Mouse (Mus musculus) lung, adult 2 months (tissue): ENCODE results near the gene Cd72. TPM values are rescaled to one million over a fixed set of nuclear protein-coding genes. Genes with fewer than 3 reads are reported as not detected.
"Not testable (repeated sequence)": the region's sequence is repeated elsewhere in the genome, so short reads cannot be mapped to it uniquely, and the experiment has no call there.

ENCODE experiments used
- DNase-seq: peaks from one replicate; pipeline ENCODE4 v3.0.0; 2022
- H3K4me1 ChIP-seq: fragments of 200-500 bp; 2 replicates; pipeline ENCODE4 v1.6.1; 2011; ENCODE audit warnings: low read length; ENCODE audit not compliant: control insufficient read depth, insufficient read depth
- H3K4me3 ChIP-seq: fragments of 200-500 bp; replicated peaks from 2 replicates; pipeline ENCODE3; 2011; ENCODE audit warnings: low read depth, mild to moderate bottlenecking, control low read depth, low read length; ENCODE audit errors: extremely low read depth
- CTCF ChIP-seq: fragments of 200-500 bp; IDR thresholded peaks from 2 replicates; pipeline ENCODE4 v1.5.1; 2011; ENCODE audit warnings: mild to moderate bottlenecking, low read length, control low read depth; ENCODE audit not compliant: insufficient read depth
- POLR2A ChIP-seq: fragments of 200-500 bp; IDR thresholded peaks from 2 replicates; pipeline ENCODE4 v1.6.1; 2011; ENCODE audit warnings: low read depth, mild to moderate bottlenecking, control low read depth, low read length, borderline replicate concordance; ENCODE audit errors: extremely low read depth
- WGBS: fragments of 180-500 bp; shearing (Covaris S2); methylation state at CpG from one replicate; pipeline ENCODE4 v1.1.7; 2018; 5-methylcytosine and 5-hydroxymethylcytosine counted together
- polyA plus RNA-seq: library from polyadenylated mRNA; depleted of rRNA; stranded (reverse); fragments of >200 nt; gene quantifications from 2 replicates; pipeline ENCODE4 v1.2.3, GENCODE M21; 2012

Gene Cd72
- polyA plus RNA-seq, 1 experiment = 6.2 TPM

GRCm38 (mm10) chr4:43493186-43493845, 38.9 kb upstream of the Cd72 start:
- H3K4me3 ChIP-seq = peak overlapping the region; percentile 93
- peak; percentile 90 for TF ChIP-seq POLR2A
- no peak for TF ChIP-seq CTCF
- WGBS = under 1% methylated on average over 47 of the region's 47 CpGs
- peaks cover 5% of the 10 kb centered on the region; the same call in 1 of the 2 replicates for H3K4me1 ChIP-seq
- DNase-seq = peak; percentile 97

- H3K4me3 ChIP-seq = peak within 1 kb of the TSS; percentile 93
- WGBS = under 1% methylated on average over 25 of the region's 25 CpGs
- peaks cover 5% of the 10 kb centered on the region; the same call in 1 of the 2 replicates for H3K4me1 ChIP-seq
- TF ChIP-seq CTCF (no peak), POLR2A (no peak)
- DNase-seq = peak; percentile 83
Observed at GRCm38 (mm10) chr4:43492821-43493185, 38.4 kb upstream of the Cd72 start, which contains the start of gene Ccdc107. TSS of gene Ccdc107 (plus strand) at chr4:43492900.

- peak overlapping the region; percentile 42 for H3K4me3 ChIP-seq
- H3K4me1 ChIP-seq = peaks cover 5% of the 10 kb centered on the region; the same call in 1 of the 2 replicates
- 33% methylated on average over 12 of the region's 12 CpGs for WGBS
- no peak for DNase-seq
- TF ChIP-seq POLR2A = no peak
- TF ChIP-seq CTCF = no peak
Observed at GRCm38 (mm10) chr4:43492101-43492820, 37.8 kb upstream of the Cd72 start.

- H3K4me1 ChIP-seq = peaks cover 5% of the 10 kb centered on the region; the same call in 1 of the 2 replicates
- DNase-seq = peak; percentile 44
- WGBS = 63% methylated on average over 5 of the region's 5 CpGs
- no peak overlapping the region for H3K4me3 ChIP-seq
- TF ChIP-seq POLR2A (no peak), CTCF (no peak)
Observed at GRCm38 (mm10) chr4:43490801-43491200, 36.4 kb upstream of the Cd72 start.

- H3K4me1 ChIP-seq = peaks cover 5% of the 10 kb centered on the region; the same call in 1 of the 2 replicates
- no peak for DNase-seq
- TF ChIP-seq CTCF = no peak
- no peak for TF ChIP-seq POLR2A
- no peak overlapping the region for H3K4me3 ChIP-seq
- 95% methylated on average over 3 of the region's 3 CpGs for whole genome bisulfite sequencing
Observed at GRCm38 (mm10) chr4:43489611-43490010, 35.2 kb upstream of the Cd72 start.

- DNase-seq, H3K4me3 ChIP-seq: not testable (repeated sequence)
- 84% methylated on average over 5 of the region's 5 CpGs for WGBS
Observed at GRCm38 (mm10) chr4:43485666-43486065, 31.2 kb upstream of the Cd72 start.

GRCm38 (mm10) chr4:43483535-43484091, 29.2 kb upstream of the Cd72 start, which contains the start of gene Sit1:
TSS of gene Sit1 (minus strand) at chr4:43483734.
- H3K4me1 ChIP-seq = peaks cover 3% of the 10 kb centered on the region; the same call in 1 of the 2 replicates
- TF ChIP-seq CTCF = no peak
- no peak for TF ChIP-seq POLR2A
- no peak for DNase-seq
- 57% methylated on average over 12 of the region's 12 CpGs for WGBS
- no peak within 1 kb of the TSS for H3K4me3 ChIP-seq

More at GRCm38 (mm10) chr4:43485666-43486065, 31.2 kb upstream of the Cd72 start:
- not testable (repeated sequence) for H3K4me1 ChIP-seq

GRCm38 (mm10) chr4:43482591-43482990, 28.2 kb upstream of the Cd72 start:
- 39% methylated on average over 10 of the region's 10 CpGs for WGBS
- no peak for TF ChIP-seq POLR2A
- TF ChIP-seq CTCF = no peak
- Histone ChIP-seq H3K4me1 (peaks cover 6% of the 10 kb centered on the region; the same call in 1 of the 2 replicates), H3K4me3 (no peak overlapping the region)
- DNase-seq = no peak

GRCm38 (mm10) chr4:43481894-43482456, 27.5 kb upstream of the Cd72 start:
- no peak for TF ChIP-seq CTCF
- TF ChIP-seq POLR2A = no peak
- Histone ChIP-seq H3K4me1 (peaks cover 6% of the 10 kb centered on the region; the same call in 1 of the 2 replicates), H3K4me3 (peak overlapping the region; percentile 4)
- no peak for DNase-seq
- 57% methylated on average over 7 of the region's 7 CpGs for WGBS
